ENCODE assay signal across 35 mouse cellular contexts in the genomic region with DNA sequence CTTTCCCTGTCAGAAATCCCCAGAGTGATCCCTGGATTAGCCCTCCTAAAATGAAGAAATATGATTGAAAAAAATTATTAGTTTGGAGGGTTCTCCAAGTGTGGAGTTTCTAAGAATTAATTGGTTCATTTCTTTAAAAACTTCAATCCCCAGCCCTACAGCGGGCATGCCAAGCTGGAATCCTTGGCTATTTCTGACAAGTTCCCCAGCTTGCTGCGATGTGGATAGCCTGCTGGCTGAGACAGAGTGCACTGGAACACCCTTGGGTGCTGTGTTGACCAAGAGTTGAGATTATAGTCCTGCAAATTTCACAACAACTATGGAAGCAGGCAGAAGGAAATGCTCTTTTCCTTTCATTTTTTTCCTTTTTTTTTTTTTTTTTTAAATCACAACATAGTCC. TPM values are rescaled to one million over a fixed set of nuclear protein-coding genes. Genes with fewer than 3 reads are reported as not detected.
"Had no signal": no experiment of that assay in that cellular context is flagged by ENCODE, and none has a peak within 500 bp of the region (broad histone marks: within the 10 kb centered on the region; RNA-seq: fewer than 3 reads in every experiment).

No protein-coding gene starts in this region.

- H3K4me1 ChIP-seq: hindbrain, embryonic 13.5 days; hindbrain, embryonic 15.5 days; intestine, embryonic 15.5 days; kidney, embryonic 15.5 days; limb, embryonic 15.5 days had no signal

- H3K27ac ChIP-seq: hindbrain, embryonic 13.5 days; hindbrain, embryonic 15.5 days; hindbrain, postnatal 0 days; intestine, embryonic 15.5 days; kidney, embryonic 15.5 days; kidney, postnatal 0 days; layer of hippocampus, adult 2 months; left cerebral cortex, adult 2 months; limb, embryonic 13.5 days; limb, embryonic 15.5 days; liver, embryonic 12.5 days; liver, embryonic 14.5 days had no signal

- H3K27me3 ChIP-seq: heart, embryonic 12.5 days; hindbrain, embryonic 13.5 days; hindbrain, embryonic 15.5 days; intestine, embryonic 15.5 days; kidney, embryonic 15.5 days; limb, embryonic 13.5 days; limb, embryonic 15.5 days; liver, embryonic 12.5 days had no signal

- H3K36me3 ChIP-seq: heart, embryonic 12.5 days; hindbrain, embryonic 13.5 days; hindbrain, embryonic 15.5 days; intestine, embryonic 15.5 days; kidney, embryonic 15.5 days; limb, embryonic 13.5 days; limb, embryonic 15.5 days; liver, embryonic 12.5 days had no signal

- ATAC-seq: hindbrain, postnatal 0 days; intestine, embryonic 15.5 days; liver, embryonic 12.5 days had no signal

- H3K4me2 ChIP-seq: heart, embryonic 12.5 days; hindbrain, embryonic 13.5 days; hindbrain, embryonic 15.5 days; intestine, embryonic 15.5 days; kidney, embryonic 15.5 days; limb, embryonic 13.5 days; limb, embryonic 15.5 days; liver, embryonic 12.5 days had no signal

- H3K9me3 ChIP-seq: heart, embryonic 12.5 days; hindbrain, embryonic 13.5 days; hindbrain, embryonic 15.5 days; intestine, embryonic 15.5 days; kidney, embryonic 15.5 days; limb, embryonic 13.5 days; limb, embryonic 15.5 days; liver, embryonic 12.5 days had no signal

- H3K9ac ChIP-seq: heart, embryonic 12.5 days; hindbrain, embryonic 13.5 days; hindbrain, embryonic 15.5 days; intestine, embryonic 15.5 days; kidney, embryonic 15.5 days; limb, embryonic 13.5 days; limb, embryonic 15.5 days; liver, embryonic 12.5 days; liver, embryonic 14.5 days had no signal

- DNase-seq: gastrocnemius, postnatal 14 days; gastrocnemius, postnatal 36 days; heart, postnatal 10 days; kidney, adult 11 months; kidney, adult 2 months; kidney, adult 9 months; kidney, postnatal 14 days; kidney, postnatal 36 days; left cerebral cortex, postnatal 4 days had no signal

- H3K4me3 ChIP-seq: heart, embryonic 12.5 days; hindbrain, embryonic 13.5 days; hindbrain, embryonic 15.5 days; intestine, embryonic 15.5 days; kidney, embryonic 15.5 days; layer of hippocampus, adult 2 months; left cerebral cortex, adult 2 months; limb, embryonic 13.5 days; limb, embryonic 15.5 days; liver, embryonic 12.5 days had no signal

RNA-seq across cellular contexts. Expression of gene Esm1, which starts 7.8 kb away (rescaled TPM):
- total RNA-seq: layer of hippocampus, adult 2 months had no signal

RNA-seq across cellular contexts. Expression of gene Gzmk, which starts 24.1 kb away (rescaled TPM):
- total RNA-seq: gastrocnemius, adult 18-20 months; gastrocnemius, adult 8-10 months; gastrocnemius, postnatal 14 days; gastrocnemius, postnatal 36 days; heart, adult 18-20 months; heart, adult 8-10 months; heart, postnatal 10 days; heart, postnatal 25 days; hematopoietic stem cell, adult 5-6 weeks; hindbrain, postnatal 0 days; left cerebral cortex, postnatal 14 days; left cerebral cortex, postnatal 4 days; liver, adult 2 months had no signal
- polyA plus RNA-seq: gonadal fat pad, adult 2 months; heart, embryonic 12.5 days; heart, embryonic 14.5 days; heart, embryonic 16.5 days; hindbrain, embryonic 11.5 days; hindbrain, embryonic 13.5 days; hindbrain, postnatal 0 days; intestine, embryonic 15.5 days; kidney, adult 2 months; kidney, embryonic 15.5 days; kidney, postnatal 0 days; limb, embryonic 11.5 days; limb, embryonic 13.5 days; limb, embryonic 15.5 days; liver, adult 2 months; liver, embryonic 12.5 days; liver, embryonic 14.5 days had no signal
